Mouse (Mus musculus) 416B (cell line): ENCODE results near the gene Sox12.
A peak's percentile ranks its signal among the peaks of the same experiment; 100 is the strongest.

Experiments
- DNase-seq: peaks from one replicate; pipeline ENCODE4 v3.0.0; 2011; ENCODE audit warnings: low read depth

Sox12 gene

DNA sequence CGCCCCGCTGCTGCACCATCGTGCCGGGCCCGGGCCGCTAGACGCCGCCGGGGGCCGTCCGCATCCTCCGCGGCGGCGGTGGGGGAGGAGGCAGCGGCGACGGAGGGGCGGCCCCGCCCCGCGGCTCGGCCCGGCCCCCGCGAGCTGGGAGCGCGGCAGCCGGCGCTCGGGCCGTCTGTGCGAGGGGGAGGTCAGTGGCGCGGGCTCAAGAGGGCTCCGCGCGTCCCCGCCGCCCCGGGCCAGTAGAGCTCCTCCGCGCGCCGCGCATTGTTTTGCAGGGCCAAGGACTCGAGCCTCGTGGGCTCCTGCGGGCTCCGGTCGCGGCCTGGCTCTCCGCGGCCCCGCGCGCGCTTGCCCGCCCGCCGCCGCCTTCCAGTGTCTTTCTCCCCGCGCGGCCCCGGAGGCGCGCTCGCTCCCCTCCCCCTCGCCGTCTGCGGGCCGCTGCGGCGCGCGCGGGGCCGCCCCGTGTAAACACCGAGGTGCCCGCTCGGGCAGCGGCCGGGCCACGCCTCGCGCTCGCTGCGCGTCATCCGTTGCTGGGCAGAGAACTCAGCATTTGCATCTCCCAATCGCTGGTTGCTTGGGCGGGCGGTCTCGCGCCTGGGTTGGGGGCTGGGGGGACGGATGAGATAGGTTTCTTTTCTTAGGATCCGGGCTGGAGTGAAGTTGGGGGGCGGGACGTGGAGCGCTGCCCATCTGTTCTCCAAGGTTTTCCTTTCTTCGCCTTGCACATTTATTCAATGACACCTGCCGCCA is at the start of gene Sox12:
Gene Sox12, minus strand, starts transcription at position 384 of the 756 bp plus-strand sequence.
- no peak for DNase-seq

DNA sequence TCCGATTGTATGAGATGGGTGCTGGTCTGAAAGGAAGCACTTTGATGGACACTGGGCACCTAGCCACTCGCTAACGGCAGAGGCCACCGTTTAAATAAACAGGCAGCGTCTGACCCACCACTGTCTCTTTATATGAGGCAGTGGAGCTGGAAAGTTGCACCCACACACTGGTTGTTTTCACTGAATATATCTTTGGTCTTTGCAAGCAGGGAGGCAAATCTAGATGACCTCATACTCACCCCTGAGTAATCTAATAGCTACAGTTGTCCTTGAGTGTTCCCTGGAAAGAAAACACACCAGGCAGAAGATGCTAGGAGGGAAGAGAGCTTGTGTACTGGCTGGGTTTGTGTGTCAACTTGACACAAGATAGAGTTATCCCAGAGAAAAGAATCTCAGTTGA is 49.6 kb upstream of the Sox12 start:
- DNase-seq, result no peak

DNA sequence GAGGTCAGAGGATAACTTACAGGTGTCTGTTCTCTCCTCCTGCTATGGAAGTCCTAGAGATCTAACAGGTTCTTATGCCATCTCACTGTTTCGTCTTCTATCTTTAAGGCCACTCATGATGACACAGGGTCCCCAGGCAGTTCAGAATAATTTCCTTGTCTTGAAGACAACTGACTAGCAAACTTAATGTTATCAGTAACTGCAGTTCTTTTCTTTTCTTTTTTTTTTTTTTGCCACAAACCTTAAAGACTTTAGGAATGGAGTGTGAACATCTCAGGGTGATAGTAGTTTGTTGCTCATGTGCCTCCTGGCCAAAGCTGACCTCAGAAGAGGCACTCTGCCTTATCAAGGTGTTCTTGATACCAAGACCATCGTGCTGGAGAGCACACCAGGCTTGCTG is 48.8 kb upstream of the Sox12 start:
- no peak for DNase-seq

DNA sequence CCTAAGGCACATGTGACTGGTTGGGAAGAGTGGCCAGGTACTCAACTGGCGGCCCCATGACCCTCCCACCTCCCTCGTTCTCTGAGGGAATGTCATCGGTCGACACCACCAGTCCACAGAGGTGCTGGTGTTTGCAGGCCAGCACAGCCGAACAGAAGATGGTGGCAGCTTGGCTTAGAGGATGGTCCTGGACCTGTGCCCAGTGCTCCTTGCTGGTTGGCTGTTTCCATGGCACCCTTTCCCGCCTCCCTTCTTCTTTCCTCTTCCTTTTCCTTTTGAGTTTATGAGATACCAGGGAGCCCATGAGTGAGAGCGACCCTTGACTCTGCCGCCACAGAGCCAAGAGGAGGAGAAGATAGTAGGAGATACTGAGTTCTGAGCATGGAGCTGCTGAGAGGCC is 45.4 kb upstream of the Sox12 start:
- DNase-seq, result no peak

DNA sequence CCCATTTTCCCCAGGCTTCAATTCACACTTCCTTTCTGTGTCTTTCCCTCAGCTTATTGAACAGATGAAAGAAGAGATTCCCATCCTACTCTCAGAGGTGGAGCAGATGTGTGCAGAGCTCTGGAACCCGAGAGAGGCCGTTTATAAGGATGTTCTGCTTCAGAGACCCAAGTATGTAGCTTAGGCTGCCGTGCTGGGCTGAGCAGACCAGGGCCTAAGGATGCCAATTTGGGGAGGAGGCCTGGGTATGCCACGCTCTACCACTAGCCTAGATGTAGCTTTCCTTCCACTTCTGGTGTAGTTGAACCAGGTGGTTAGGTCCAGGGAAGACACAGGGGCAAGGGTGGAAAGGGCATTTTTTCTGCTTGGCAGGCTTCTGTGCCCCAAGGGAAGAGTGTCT is 44.5 kb upstream of the Sox12 start:
- DNase-seq, result no peak

DNA sequence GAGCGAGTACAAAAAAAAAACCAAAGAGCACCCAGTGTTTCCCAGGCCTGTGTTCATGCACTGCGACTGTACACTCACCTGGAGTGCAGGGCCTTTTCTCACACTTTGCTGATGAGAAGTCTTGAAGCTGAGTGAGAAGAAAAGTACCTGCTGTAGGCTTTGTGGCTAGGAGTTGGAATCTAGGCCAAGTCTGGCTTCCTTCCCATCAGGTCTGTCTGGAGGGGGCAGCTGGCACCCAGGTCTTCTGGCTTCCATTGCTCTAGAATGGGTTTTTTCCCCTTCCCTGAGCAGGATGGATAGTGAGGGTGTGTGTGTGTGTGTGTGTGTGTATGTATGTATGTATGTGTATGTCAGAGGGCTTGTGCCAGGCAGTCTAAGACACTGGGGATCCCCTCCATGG is 42.0 kb upstream of the Sox12 start:
- DNase-seq, result no peak

DNA sequence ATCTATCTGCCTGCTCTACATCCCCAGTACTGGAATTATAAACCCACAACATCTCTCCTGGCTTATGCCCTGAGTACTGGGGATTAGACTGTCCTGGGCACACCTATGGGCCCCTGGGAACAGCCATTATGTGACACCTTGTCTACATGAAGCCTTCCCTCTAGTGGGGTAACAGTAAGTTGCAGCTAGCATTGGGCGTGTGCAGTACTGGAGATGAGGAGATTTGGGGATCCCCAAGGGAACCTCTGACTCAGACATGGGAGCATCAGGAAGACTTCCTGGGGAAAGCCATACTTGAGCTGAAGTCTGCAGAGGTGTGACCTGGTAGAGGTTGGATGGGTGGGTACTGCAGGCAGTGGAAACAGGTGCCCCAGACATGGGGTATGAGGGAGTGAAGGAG is 41.1 kb upstream of the Sox12 start:
- no peak for DNase-seq

DNA sequence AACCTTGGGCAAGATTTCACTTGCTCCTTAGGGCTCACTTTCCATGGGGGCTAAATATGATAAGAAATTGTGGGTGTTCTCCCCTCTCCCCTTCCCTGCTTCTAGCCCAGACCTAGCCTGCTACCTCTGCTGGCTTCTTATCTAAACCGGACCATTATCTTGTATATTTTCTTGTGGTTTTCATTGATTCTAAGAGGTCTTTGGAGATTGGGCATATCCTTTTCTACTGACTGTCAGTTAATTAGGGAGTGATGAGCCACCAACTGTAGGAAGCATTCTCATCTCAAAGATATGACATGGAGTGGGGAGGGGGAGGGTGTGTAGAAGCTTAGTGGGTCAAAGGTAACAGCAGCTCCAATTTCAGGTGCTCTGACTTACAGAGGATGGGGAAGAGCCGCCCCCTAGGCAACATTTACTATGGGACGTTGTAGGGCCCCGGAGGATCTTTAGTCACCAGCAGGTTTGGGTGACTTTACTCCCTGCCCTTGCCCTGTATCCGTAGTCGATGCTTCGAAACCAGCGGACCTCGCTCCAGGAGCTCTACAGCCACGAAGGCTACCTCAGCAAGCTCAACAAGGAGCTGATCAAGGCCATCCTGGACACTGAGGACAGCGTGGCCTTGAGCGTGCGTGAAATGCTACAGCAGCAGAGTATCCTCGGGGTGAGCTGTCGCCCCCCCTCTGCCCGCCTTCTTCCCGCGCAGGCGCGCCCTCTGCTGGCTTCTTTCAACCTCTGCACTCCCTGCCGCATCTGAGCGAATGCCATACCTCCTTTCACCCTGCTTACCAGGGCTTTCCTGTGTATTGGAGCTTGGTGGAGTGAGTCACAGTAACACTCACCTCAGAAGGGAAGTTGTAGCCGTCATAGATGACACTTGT is 39.4 kb upstream of the Sox12 start:
- DNase-seq, result peak; percentile 86

DNA sequence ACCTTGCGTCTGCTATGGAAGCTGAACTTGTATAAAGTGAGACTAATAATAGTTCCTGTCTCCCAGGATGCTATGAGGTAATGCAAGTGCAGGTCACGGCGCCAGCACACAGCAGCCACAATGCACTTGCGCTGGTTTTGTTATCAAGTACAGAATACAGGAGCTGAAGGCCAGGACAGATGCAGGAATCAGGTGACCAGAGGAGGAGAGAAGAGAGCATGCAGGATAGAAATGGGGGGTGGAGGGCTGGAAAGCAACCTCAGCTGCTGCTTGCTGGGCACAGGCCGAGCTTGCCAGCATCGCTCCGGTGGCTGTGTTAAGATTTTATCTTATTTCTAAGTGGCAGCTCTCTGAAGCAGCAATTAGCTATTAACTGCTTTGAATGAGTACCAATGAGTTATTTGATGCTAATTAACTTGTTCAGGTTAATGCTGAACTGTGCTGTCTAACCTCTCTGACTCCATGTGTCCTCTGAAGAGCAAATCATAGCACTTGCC is 38.6 kb upstream of the Sox12 start:
- DNase-seq, result no peak

DNA sequence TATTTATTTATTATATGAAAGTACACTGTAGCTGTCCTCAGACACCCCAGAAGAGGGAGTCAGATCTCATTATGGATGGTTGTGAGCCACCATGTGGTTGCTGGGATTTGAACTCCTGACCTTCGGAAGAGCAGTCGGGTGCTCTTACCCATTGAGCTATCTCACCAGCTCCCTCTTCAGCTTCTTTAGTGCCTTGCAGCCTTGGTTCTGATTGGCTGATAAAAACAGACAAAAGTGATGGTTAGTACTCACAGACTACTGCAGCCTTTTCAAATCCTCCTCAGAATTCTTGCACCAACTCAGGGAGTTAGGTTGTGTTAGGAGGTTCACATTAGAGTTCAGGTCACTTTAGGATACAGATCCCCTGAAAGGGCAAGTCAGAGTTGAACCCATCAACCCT is 30.6 kb upstream of the Sox12 start:
- DNase-seq, result peak; percentile 27

DNA sequence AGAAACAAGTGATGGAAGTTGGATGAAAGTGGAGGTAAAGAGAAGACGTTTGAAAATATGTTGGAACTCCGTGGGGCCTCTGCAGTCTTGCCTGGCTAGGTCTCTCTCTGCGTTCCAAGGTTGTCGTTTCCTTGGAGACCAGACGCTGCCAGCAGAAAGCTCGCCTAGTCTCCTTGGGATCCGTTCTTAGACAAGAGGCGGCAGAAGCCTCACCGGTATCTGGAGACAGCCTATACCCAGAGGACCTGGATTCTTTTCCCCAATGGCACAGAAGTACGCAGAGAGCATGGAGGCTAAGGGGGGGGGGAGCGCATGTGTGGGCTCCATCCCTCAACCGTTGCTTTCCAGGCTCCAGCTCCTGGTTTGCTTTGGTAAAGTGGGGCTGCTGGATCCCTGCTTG is 29.6 kb upstream of the Sox12 start:
- no peak for DNase-seq

DNA sequence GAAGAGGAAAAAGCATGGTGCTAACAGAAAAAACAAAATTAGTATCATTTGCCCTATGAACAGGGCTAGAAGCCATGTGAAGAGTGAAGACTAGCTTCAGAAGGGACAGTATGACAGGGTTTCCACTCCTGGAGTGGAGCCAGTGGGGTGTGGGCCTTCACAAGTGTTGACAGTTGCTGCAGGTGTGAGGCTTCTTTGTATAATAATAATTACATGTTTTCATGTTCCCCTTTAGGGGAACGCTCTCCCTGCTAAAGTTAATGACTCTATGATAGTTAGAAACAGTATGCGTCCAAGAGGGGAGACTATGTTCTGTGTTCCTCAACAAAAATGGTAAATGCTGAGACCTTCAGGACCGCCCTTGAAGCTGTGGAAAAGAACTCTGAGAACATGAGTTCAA is 17.9 kb upstream of the Sox12 start:
- DNase-seq, result no peak

DNA sequence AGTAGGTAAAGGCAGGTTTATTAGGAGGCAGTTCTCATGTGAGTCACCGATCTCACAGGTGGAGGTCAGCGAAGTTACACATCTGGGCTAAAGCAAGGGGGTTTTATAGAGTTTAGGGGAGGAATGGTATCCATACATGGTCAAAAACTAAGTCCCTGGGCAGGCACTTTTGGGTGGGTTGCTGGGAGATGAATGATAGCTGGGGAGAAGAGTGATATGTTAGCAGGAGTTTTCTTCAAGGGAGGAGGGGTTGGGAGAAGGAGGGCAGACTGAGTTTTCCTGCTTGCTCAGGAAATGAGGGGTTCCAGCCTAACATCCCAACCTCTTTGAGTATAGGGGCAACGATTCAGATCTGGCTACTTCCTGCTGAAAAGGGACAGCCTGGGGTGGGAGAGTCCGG is 17.4 kb upstream of the Sox12 start, which contains the start of gene 6820408C15Rik:
Gene 6820408C15Rik, plus strand, starts transcription at position 301 of the 400 bp plus-strand sequence.
- DNase-seq, result no peak

DNA sequence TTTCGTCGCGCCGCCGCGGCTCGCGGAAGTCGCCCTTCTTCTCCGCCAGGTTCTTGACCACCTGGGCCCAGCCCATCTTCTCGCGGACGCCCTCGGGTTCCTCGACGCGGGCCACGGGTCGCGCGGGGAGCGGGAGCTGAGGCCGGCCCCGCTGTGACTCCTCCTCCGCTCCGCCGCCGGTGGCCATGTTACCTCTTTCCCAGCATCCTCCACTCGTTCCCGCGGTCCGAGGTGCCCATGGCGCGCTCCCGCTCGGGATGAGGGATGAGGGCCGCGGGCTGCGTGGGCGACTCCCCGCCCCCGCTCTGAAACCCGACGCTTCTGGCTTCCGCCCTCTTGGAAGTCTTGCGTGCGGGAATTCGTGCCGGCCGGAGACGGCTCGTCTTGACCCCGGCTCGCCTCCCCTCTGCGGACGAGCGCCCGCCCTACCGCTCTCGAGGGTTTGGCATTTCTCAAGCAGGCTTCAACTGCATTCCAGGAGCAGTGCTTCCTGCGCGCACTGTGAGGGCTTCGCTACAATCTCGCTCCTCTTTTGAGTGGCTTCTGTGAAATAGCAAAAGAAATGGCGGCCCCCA is 16.8 kb upstream of the Sox12 start, which contains the start of gene Zcchc3:
Gene Zcchc3, minus strand, starts transcription at position 437 of the 575 bp plus-strand sequence.
- DNase-seq, result no peak

DNA sequence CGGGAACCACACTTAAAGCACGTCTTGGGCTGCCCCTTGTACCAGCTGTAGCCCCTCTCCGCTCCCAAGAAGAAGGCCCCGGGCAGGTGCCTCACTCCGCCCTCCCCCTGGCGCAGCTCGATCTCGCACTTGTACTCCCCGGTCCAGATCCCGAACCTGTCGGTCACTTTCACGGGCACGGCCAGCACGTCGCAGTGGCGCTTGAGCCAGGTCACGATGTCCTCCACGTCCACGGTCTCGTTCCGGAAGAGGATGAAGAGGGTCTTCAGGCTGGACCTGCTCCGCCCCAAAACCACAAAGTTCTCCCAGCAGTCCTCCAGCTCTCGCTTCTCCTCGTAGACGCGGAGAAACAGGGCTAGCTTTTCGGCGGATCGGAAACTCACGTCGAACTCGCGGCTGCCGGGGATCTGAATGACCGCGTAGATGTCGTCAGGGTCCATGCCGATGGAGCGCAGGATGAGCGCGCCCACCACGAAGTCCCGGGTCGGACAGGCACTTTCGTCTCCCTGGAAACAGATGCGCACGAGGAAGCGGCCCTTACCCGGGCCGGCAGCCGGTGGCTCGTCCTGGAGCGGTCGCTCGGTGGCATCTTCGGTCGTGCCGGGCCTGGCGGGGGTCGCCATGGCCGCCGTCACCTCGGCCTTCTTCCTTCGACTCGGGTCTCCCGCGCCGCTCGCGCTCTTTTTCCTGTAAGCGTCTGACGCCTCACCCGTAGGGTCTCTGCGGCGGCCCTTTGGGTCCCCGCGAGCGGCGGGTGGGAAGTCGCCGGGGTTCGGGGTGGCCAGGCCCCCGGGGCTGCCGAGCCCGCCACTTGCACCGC is 16.1 kb upstream of the Sox12 start:
- no peak for DNase-seq

DNA sequence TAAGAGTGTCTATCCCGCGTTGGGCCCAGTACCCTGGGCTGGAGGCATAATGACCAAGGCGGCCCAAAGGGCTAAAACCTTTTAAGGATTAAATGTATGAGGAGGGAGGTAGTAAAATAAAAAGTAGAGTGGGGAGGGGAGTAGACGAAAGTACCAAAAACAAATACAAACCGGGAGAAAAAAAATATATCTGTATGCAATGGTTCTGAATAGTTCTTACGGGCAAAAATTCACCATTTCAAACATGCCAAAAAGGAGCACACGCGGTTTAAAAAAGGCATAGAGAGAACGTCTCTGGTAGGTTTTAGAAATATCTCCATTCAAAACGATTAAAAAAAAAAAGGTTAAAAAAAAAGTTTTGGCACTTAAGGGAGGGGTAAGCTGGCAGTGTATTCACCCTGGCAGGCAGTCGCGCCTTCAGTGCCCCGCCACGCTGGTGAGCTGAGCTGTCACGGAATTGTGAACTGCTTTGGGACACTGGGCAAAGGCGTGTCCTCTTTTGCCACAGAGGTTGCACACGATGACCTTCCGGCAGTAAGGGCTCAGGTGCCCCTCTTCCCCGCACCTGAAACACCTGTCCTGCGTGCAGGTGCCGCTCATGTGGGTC is 15.4 kb upstream of the Sox12 start:
- no peak for DNase-seq

DNA sequence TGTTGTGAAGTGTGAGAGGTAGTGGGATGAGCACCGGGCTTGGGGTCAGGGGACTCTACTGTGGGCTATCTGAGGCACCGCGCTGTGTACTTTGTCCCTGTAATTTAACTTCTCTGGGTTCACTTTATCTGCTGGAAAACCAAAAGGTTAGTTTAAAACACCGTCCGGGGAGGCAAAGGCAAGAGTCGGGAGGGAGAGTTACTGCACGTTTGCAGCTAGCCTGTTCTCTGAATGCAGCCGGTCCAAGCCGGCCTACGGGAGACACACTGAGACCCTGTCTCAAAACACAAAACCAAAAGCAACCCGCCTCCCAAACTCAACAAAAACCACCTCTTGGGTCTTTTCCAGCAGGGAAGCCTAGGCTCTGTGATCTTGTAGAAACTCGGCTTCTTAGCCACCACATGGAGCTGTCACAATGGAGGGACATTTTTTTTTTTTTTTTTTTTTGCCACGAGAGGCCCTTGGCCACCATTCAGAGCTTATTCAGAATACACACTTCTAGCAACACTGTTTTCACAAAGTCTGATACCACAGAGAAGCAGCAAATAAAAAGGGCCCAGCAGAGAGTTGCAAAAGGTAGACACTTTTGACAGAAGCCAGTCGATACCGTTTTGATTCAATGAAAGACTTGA is 14.8 kb upstream of the Sox12 start:
- no peak for DNase-seq

DNA sequence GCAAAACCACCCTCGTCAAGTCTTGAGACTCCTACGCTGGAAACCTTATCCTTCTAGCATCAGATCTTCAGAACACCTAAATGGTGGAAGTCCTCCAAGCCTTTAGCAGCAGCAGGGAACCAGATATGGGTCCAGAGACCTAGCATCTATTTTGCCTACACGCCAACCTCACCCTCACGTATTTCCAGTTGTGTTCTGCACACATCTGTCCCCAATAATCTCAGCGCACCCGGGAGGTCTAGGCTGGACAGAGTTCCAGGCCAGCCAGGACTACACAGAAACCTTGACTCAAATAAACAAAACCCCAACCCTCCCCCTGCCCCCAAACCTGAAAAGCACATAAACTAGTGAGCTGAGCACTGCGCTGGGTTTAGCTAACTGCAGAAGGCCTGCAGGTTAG is 13.6 kb upstream of the Sox12 start:
- no peak for DNase-seq

DNA sequence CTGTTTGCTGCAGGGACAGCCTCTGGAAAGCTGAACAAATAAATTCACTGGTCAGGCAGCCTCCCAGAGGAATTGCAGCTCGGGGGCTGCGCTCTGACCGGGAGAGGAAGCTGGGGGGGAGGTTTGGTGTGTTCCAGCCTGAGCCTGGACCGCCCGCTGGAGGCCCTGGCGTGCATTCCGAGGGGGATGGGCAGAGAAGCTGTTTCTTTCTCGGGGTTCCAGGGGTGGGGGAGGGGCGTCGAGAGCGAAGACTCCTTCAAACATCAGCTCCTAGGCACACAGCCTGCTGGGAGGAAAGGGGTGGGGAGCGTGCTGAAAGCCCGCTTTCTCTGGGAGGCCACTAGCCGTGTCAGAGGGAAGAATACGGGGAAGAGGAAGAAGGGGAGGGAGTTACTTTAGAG is 13.1 kb upstream of the Sox12 start:
- no peak for DNase-seq

DNA sequence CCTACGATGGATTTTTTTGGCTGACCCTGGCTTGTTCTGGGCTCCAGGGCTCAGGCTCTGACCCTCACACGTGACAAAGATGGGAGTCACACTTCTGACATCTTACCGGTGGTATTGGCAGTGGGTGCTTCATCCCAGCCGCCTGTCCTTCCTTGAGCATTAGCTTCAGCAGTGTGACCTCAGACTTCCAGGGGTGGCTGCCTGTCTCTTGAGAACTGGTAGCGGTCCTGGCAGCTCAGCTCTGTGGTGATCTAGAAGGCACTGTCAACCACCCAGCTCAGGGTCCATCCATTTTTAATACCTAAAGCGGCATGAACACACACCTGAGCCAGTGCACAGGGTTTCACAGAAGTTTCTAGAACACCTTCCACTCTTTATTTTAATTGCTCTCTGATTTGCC is 11.9 kb upstream of the Sox12 start:
- DNase-seq, result no peak

DNA sequence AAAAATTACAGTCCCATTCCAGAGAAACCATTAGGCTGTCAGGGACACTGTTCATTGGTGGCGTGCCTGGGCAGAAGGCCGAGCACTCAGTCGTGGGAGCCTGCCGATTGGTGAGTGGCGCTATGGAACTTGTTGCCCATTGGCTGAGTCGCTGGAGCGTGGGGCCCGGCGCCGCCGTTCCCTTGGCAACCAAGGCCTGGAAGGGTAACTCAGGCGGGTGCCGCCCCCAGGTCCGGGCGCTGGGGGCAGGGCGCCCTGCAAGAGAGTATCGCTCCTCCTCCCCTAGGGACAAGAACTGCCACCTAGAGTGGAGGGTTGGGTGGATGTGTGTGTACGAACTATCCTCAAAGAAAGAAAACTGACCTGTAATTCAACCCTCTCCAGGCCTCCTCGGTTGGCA is 8.3 kb upstream of the Sox12 start:
- DNase-seq, result no peak
